Mouse (Mus musculus) cerebellum, postnatal 36 days (tissue): ENCODE results near the gene Fto.

Experiments used
- DNase-seq, 2 experiments: peaks; one replicate each; pipeline ENCODE4 v3.0.0; 2021 to 2022; ENCODE audit warnings: mixed read lengths in 2 of 2

Fto gene

DNA sequence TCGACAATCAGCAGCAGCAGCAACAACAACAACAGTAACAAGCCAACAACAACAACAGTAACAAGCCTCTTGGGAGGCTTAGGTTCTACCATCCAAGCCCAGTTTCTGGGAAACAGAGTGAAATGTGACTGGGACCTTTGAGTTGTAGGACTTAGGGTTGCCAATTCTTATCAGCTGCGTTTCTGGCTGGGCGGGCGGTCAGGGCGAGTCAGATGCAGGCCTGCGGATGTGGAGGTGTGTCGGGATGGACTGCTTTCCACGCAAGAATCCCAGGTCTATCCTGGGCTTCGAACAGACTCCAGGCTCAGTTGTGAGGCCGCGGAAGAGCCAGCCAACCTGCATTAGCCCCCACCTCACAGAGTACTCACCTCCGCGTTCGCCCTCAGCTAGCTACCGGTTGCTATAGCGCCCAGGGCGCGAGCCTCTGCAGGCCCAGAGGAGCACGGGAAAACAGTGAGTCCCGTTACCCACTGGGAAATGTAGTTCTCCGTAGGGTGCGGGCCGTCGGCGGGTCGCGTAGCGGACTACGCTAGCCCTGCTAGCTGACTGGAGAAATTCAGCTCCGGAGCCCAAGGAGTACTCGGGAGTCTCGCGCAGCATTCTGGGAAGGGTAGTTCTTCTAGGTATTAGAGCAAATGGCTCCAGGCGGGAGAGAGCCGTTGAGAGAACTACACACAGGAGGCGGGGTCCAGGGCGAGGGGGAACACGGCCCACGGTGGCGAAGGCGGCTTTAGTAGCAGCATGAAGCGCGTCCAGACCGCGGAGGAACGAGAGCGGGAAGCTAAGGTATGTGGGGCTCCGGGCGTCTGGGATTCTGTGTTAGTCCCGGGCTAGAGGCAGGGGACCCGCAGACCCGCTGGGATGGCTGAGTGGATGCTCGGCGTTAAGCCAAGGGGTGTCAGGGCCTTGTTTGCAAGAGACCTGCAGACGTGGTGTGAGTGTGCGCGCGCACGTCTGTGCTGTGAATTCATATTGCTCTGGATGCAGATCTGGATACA lies at the start of gene Fto, which contains the start of gene Rpgrip1l:
TSS of gene Fto (plus strand) at position 691 of the 998 bp plus-strand sequence.
TSS of gene Rpgrip1l (minus strand) at position 428 of the 998 bp plus-strand sequence.
- DNase-seq = peak; percentile 96 to 97

DNA sequence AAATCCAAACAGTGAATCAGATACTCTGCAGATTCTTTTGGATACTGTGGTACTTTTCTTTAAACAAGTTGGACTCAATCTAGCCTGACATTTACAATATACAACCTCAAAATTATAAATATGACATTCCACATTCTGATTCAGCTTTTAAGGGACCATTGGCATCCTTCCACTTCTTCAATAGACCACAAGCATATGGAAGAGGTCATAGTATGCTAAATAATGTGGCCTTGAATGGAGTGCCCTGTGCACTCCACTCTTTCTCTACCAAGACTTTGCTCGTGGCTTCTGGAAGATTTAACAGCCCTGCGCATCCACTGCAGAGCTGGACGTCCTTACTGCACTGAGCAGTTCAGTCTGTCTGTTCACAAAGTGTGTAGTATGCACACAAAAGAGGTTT lies 49.4 kb upstream of the Fto start:
- no peak for DNase-seq

DNA sequence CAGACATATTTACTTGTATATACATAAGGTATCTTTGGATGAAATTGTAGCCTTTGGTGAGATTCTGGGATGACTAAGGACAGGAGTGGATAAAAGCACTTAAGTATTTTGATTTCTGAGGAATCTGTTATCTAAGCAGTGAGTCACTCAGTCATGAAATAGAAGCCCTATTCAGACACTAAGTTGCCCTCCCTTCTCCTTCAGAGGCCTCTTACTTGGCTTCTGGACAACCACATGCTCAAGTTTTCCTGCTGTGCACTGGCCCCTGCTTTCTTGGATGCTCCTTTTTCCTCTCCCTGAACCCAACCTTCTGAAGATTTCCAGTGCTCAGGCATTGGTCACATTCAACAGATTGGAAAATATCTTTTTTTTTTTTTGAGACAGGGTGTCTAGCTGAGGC lies 48.8 kb upstream of the Fto start:
- DNase-seq = no peak

DNA sequence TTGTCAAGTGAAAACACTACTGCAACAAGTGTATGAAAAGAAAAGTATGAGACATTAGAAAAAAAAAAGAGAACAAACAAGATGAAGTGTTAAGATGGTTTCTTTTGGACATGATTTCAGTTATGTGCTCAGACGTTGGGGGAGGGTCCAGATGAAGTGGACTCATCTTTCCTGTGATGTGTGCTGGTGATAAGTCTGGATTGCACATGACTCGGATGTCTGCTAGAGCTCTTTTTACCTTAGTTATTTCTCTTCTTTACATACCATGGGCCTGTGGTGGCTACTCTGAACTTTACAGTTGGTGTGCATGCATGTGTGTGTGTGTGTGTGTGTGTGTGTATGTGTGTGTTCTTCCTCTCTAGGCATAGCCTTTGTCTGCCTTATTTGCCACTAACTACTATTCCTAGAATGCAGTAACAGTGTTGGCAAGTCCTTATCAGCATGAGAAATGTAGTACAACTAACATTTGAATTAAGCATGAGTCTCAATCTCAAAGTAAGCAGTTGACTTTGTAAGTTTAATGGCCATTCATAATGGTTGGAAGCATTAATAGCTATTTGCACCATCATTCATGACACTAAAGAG lies 43.9 kb upstream of the Fto start:
- no peak for DNase-seq

DNA sequence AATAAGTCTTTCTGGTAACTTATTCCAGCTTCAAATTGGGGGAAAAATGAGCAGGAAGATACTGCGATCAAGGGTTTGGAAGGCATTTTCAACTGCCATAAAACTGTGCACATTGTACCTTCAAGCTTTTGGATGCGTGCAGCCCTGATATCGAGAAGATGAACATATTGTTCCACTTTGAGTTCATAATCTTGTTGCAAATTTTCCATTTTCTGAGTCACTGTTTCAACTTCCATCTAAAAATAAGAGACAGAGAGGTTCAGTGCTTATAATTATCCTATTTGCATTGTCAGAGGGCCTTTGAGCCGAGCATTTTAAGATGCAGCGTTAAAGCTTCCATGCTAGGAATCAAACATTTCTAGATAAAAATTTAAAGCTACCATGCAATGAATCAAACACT lies 39.8 kb upstream of the Fto start:
- DNase-seq = no peak

DNA sequence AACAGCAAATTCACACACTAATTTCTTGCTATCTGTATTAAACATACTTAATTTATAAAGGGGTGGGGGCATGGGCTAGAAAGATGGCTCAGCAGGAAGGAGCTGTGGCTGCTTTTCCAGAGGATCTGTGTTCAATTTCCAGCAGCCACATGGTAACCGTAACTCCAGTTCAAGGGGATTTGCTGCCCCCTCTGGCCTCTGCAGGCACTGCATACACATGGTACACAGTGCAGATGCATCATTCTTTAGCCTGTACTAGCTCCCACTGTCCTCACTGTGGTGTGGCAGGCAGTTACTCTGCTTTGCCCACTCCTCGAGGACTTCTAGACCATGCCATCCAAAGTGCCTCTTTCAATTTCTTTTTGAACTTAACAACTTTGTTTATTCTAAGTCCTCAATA lies 37.0 kb upstream of the Fto start:
- DNase-seq = no peak

DNA sequence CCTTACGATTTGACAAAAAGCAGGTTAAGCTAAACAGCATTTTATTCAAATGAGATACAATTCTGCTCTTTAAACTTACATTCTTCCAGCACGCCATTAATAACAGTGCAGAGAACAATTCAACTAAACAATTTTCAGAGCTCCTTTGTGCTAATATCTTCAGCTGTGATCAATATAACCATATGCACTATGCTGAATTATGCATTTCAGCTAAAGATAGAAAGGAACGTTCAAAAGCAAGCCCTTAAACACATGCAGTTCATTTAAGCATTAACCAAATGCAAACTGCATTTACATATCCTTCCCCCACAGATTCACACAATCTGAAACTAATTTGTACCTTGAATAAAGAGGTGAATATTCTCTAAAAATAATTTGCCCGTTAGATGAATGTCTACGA lies 35.3 kb upstream of the Fto start:
- no peak for DNase-seq

DNA sequence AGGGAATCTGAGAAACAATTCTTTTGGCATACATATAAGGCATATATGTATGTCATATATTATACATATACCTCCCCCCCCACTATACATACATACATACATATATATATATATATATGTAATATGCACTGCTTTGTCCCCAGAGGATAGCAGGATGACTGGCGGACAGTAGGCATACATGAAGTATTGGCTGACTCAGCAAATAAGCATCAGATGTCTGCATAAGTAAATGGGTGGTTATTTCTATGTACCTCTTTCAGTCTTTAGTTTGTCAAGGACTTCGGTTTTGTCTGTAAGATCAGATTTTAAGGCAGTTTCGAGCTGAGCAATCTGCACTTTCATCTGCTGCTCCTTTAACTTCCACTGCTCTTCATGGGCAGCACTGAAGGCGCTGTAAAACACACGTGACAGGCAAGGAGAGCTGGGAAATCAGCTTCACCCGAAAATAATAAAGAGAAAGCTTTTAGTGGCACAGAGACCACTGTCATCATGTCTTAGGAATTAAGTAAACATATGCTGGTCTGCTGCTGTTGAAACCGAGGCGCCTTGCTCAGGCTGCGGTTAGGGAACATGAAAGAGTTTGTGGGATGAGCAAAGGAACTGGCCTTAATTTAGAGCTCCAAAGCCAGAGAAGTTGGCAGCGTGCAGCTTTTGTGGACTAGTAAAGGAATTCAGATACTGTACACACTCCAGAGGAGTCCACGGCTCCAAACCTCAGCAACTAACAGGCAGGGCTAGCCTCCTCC lies 32.7 kb upstream of the Fto start:
- no peak for DNase-seq

DNA sequence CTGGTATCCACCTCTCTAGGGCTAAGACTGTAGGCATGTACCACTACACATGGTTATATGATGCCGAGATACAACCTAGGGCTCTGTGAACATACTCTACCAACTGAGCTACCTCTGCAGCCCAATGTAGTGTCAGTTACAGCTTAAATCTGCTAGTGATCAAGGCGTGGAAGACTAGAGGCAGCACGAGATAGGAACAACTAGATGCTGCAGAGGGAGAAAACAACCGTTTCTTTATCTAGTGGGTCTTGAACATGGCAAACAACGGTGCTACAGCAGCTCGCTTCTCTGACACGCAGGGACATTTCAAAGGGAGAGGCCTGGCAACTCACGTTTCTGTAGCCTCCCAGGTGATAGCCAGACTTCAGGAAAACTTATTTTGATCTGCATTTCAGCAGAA lies 31.8 kb upstream of the Fto start:
- no peak for DNase-seq

DNA sequence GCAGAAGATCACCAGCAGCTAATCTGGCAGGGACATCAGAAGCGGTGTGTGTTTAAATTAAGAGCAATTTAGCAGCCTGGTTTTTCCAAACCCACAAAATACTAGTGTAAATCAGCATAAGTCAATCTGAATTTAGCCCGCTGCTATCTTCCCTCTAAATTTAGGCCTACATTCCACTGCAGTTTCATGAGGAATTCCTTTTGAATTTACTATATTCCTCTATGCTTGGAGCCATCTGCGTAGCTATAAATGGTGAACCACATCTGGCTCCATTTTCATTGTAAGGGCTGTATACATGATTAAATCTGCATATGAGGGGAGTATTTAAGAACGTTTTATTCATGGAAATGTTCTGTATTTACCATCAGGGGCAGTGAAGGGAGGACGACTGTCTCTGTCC lies 30.7 kb upstream of the Fto start:
- no peak for DNase-seq

DNA sequence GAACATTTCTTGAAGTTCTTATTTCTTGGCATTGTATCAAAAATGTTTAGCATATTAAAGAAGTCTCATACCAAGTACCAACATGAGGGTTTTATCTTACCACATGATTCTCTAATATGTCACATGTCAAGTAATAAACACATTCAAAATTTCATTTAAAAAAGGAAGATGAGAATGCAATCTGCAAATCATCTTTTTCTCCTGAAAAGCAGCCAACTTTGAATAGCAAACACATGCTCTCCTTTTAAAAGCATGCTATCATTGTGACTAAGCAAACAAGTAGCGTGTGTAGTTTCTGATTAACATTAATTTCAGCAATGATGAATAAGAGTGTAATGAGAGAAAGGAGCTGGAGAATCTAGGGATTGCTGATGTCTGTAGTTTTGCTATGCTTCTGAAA lies 29.5 kb upstream of the Fto start:
- DNase-seq = no peak

DNA sequence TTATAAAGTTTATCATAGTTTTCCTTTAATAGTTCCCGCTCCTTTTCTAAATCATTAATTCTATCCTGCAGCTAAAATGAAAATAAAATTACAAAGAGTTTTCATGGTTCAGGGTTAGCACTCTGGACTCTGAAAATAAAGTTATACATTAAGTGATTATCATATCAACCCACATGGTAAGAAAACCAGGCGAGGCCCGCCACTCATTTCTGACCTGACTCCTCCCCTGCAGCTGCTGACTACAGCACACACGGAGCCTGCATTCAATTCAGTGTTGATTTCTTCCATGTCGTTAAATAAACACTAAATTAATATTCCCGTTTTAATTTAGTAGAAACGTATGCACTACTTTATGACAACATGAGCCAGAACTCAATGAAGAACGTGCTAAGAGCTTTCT lies 27.1 kb upstream of the Fto start:
- DNase-seq = no peak

DNA sequence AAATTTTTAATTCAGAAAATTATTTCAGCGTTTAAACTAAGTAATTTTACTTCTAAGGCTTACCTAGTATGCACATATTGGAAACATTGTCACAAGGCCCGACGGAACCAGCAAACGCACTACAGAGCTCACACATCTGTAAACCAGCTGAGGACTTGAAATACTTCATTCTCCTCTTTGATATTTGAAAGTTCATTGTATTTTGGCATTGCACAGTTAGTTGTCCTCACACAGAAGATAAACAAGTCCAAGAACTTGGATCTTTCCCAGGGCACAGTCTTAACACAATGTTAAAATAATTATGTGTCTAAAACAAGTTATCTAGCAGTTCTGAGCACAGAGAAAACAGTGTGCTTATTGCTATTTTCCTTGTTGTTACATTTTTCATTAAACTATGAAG lies 22.7 kb upstream of the Fto start:
- DNase-seq = no peak

DNA sequence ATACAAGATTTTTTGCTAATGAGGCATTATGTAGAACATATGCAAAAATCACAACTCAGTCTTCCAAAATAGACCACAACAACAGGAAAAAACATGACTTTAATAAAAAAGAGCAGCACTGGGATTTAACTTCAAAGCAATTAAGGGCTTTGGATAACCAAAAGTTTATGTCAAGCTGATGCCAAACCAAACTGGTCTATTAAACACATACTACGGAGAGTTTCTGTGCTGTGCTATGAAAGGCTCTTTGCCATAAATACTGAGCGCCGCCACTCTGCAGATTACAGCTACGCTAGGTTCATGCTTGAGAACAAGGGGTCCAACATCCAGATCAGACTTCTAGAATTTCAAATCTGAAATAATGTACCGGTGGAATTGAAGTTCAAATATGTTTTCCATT lies 17.5 kb upstream of the Fto start:
- no peak for DNase-seq

DNA sequence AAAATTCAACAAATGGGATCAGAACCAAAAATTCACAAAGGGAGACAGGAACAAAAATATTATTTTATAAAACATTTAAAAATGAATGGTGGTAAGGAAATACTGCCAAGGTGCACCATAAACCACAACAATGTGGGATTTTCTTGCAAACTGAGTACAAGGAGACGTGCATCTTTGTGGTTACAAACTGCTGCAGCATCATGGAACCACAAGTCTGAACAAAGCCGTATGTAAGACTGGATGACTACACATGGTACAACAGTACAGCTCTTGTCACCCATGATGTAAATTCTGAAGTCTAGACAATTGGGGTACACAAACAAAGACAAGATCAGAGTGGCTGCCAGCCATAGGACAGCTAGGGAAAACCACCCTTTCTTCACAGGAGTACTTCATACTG lies 14.7 kb upstream of the Fto start:
- DNase-seq = no peak

DNA sequence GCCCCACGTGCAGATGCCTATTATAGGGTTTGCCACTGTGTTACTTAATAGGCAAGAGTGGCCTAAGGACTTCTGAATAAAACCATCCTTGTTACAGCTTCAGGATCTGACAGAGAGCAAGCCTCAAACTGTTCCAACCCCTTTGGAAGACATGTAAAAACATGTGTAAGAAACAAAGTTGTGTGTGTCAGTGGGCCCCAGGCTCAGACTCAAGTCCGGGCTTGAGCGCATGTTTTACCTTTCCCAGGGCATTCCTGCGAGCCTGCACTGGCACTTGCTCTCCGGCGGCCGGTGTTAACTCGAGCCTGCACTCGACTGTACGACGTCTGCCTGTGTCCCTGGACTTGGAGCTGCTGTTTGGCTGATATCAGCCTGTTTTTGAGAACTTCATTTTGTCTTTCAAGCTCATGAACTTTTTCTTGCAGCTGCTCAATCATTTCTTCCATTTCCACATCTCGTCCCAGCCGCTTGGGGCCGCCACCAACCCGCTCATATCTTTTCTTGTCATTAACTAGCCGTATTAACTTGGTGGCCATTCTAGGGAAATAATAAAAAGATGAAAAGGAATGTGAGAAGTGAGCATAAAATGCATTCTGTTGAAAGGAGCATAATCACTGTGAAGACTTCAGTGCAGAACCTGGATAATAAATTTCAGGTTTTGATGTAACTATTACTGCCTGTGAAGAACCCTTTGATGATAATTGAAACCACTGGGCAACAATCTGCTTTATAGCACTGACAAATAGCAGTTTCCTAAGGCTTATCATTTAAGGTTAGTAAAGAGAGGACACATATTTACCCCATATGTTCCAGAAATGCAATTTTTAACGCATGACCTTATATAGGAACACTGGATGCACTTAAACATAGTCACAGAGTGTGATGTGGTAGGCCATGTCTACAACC lies 8.6 kb upstream of the Fto start:
- no peak for DNase-seq

DNA sequence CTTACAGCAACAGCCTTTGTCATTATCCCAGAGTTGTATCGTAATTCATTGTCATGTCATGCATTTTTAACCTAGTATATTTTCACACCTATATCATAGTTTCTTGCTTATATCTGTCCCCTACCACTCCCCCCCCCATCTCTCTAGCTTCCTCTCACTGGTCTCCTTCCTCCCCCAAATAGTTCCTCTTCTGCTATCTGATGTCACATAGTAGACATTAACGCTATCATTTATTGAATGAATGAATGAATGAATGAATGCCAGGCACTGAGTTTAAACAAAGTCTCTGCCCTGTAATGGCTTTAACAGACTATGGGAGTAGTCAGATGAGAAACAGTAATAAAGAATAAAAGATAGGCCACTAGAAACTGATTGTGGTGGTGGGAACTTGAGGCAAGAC lies 983 bp upstream of the Fto start:
- no peak for DNase-seq

DNA sequence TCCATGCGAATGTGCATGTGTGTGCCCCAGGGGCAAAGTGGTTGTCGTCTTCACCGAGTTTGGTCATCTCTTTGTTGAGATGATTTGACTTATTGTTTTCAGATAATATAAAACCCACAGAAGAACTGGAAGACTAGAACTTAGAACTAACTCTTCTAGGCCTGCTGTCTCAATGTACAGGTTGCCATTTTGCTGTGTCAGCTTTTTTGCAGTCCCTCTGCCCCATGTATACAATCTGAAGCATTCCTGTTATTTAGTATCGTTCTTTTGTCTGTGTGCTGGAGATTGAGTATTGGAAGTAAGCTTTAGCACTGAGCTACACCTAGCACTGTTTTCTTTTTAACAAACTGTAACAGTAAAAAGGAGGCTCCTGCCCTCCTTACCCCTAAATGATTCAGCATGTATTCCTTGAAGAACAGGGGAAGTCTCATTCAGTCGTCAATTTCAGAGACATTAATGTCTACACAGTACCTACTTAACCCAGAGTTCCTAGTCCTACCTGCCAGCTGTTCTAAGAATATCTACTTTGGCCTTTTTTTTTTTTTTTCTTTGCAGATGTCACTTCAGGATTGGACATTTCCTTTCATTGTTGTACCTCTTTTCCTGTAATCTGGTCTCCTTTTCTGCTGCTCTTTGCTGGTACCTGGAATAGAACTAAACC lies 4.4 kb downstream of the Fto start:
- no peak for DNase-seq

DNA sequence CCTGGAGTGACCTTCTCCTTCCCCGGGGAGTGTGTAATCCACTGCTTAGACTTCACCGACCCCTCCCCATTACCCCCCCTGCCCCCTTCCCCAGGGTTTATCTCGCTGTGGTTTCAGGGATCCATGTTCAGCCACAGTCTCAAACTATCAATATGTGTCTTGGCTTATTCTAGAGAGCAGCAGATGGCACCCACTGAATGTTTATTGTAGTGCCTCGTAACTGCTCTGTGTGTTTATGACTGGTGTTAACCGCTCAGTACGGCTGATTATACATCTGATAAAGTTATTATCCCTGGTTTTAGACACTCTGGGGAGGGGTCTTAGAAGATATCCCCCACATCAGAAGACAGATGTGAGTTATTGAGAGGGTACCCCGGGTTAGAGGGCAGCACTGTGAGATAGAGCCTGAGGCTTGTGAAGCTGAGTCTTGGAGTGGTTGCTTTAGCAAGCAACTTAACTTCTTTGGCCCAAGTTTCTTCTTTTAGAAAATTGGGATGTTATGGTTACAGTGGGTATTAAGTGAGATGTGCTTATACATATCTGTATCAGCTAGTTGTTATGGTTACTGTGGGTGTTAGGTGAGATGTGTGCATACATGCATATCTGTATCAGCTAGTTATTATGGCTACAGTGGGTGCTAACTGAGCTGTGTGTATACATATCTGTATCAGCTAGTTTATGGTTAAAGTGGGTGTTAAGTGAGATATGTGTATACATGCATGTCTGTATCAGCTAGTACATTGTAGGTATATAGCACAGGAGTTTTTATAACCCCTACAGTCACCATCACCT lies 5.8 kb downstream of the Fto start:
- DNase-seq = no peak

DNA sequence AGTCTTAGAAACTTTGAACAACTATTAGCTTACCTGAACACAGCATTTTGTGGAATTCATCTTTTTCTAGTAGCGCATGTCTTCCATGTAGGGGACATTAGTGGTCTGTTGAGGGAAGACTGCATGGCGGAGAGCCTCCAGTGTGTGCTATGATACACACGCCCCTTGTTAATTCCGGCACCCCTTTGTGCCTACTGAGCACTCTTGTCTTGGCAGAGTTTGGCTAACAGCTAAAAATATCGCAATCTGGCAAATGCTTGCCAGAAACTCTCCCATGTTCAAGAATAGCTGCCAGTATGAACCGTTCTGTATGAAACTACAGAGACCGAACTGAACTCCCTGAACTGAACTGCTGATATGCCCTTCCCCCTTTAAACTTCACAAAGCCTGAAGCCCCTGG lies 10.2 kb downstream of the Fto start:
- peak in 1 of 2 experiments; percentile 34 for DNase-seq

DNA sequence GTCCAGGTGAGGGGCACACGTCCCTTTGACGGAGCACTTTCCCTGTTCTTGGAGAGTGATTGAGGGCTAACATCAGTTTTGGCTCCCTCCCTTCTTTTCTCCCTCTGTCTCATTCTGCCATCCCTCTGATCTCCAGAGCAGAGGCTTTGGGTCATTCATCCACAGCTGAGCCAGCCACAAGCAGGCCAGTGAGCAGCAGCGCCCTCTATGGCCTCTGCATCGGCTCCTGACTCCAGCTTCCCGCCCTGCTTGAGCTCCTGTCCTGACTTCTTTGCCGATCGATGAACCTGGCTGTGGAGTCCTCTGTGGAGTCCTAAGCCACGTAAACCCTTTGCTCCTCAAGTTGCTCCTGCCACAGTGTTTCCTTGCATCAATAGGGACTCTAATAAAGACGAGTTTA lies 10.9 kb downstream of the Fto start:
- DNase-seq = peak; percentile 36 to 42
